Mouse (Mus musculus) gastrocnemius, adult 8-10 months (tissue): ENCODE measurements at regions not wholly inside any gene's neighbourhood (a gene's known extent, or its start where the extent isn't known, plus 50 kb on each side); places are given as distances from the start of the nearest gene placed in this dataset.

Experiments used
- DNase-seq, 2 experiments: peaks; one replicate each; pipeline ENCODE4 v3.0.0; 2022; ENCODE audit warnings: low spot score in 2 of 2

DNA sequence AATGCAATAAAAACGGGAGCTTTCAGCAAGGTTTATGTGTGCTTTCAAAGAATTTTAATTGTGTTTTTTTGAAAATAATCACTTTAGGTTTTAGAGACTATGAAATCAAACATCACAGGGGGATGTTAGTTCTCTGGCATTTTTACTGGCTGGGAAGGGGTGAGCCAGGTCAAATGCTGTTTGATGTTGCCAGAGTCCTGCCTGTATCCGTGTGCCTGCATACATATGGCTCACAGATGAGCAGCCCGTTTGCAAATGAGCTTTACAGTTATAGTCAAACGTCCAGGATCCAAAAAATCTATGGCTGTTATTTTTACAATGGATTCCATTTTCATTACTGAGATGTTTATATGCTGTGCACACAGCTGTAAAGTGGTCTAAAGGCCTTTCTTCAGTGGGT, 354.7 kb downstream of the Ice1 start:
- no peak for DNase-seq

DNA sequence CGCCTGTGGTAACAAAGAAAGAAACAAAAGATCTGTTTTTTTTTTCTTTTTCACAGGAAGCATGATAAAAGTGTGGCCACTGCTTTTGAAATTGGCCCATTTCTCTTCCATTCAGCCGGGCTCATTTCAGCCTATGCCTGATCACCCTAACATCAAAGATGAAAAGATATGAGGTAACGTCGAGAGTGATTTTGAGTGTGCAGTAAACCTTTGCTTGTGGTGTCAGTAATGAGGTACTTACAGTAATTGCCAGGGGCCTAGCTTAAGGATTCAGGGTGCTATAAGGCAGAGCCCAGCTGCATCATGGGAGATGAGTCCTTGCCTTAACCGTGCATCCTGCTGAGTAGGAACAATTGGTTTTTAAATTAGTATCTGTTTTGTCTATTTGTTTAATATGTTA, 354.2 kb downstream of the Ice1 start:
- DNase-seq: no peak

DNA sequence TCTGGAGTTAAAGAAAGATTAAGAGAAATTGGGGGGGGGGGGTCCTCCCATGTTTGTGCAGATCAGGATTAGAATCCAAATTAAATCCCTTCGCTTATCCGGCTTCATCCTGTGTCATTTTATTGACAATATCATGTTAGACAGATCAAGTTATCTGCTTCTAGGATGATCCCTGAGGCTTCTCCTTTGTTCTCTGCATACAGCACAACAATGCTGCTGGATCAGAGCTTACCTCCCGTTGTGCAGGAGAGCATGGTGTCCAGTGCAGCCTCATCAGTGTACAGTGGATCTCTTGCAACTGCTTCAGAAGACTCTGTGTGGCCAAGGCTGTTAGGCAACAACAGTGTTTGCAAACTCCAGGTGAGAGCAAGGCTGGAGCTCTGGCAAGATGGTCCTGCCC, 344.7 kb downstream of the Ice1 start:
- DNase-seq: no peak

DNA sequence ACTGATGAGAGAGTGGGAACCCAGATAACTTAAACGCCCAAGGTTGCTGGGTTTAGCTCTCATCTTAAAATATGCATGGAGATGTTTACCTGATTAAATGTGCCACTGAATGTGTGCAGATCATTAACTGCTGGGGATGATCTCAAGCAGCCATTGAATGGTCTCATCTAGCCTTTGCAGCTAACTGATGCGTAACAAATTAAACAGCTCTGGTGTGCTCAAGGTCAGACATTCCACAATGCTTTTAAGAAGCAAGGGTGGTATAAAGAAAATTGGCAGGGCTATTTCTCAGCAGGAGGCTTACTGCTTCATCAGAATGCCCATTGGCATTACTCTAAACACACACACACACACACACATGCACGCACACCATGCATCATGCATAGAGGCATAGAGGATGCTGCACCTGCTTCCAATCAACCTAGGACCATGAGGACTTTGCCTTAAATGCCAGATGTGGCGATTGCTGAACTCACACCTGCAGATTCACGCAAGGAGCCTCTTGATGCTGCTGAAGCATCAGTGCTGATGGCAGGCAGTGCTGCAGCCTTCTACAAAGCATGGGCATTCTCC, 333.4 kb downstream of the Ice1 start:
- DNase-seq: no peak

DNA sequence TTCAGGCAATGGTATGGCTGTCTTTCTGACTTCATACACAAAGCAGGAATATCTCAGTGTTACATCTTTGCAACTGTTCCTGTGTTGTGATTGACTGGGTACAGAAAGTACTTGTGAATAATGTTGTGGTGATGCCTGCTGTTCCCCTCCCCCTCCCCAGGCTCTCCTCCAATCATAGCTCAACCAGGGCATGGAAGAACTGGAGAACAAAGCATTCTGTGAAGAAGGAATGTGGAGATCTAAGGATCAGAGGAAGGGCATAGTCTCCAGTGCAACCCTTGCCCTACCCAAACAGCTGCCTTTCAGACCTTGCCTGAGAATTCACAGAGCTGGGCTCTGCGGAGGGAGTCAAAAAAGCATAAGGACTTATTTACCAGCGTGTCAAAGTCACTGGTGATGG, 326.9 kb downstream of the Ice1 start:
- no peak for DNase-seq

DNA sequence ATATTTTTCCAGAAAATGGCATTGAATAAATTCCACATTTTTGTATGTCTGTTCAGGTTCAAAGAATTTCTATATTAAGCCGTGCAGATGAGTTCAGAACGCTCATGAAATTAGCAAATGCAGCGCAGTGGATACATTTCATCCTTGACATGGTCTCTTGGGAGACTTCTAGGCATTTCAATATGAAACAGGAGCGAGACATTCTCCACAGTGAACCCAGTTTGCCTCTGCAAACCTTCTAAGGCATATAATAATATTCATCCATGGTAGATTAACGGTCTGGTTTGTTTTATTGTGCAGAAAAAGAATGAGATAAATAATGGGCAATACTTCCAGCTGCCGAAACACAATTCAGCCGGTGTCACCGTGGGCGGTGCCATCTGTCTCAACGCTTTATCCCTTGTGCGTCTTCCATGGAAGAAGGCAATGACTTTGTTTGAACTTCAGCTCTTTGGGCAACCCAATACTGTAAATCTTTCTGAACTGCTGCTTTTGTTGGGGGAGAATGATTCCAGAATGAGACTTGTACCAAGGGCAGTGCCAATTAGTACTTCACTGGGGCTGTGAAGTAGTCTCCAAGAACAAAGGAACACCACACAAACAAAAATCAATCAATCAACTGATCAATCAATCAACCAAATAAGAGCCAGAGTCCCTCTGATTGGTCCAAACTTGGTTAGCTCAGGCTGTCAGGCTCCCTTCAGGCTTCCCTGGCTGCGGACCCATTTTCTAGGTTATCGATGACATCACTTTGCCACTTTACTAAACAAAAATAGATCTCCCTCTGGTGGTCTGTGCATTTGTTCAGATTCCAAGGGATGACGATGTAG, 326.0 kb downstream of the Ice1 start:
- no peak for DNase-seq

DNA sequence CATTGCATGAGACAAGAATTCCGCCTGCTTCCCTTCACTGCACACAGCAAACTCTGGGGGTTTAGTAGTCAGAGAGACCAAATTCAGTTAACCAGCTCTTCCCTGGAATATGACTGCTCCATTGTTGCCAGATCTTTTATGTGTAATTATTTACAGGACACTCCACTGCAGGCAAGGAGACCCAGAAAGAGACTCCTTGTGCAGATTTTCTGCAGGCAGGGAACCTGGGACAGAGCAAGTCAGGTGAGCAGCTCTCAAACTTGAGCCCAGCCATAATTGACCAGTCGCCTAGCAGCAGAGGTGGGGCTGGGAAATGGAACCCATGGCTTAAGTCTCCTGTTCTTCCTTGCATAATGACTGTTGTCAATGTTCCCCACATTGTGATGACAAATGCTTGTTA, 324.2 kb downstream of the Ice1 start:
- DNase-seq: no peak

DNA sequence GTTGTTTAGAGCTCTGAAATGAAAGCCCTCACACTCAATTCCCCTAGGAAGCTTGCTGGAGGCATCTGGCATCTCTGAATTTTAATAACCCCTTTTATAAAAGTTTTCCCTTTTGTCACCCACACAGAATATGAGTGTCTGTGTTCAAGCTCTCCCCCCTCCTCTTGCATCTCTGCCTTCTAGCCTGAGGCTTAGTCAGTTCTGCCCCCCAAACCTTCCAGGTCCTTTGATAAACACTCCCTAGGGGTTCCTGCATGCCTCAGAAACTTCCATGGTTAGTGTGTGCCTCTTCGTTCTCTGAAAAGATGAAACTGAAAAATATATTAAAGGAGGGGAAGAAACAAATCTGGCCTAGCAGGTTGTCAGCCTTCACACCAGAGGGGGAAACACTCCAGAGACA, 313.9 kb downstream of the Ice1 start:
- no peak for DNase-seq

DNA sequence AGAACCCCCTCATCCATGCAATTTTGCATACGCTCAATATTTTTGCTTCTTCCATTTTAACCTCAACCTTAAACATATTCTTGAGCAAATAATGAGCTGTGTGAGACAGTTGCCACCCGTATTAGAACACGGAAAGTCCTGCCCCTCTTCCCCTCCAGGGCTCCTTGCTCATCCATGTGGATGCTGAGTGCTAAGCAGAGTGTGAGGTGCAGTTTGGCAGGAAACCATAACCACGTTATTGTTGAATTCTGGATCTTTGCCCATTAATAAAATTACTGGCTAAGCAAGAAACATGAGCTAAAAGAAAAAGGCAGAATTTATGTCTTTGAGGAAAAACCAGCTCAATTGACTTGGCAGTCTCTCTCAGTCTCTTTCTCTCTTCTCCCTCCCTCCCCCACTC, 301.4 kb downstream of the Ice1 start:
- DNase-seq: no peak

DNA sequence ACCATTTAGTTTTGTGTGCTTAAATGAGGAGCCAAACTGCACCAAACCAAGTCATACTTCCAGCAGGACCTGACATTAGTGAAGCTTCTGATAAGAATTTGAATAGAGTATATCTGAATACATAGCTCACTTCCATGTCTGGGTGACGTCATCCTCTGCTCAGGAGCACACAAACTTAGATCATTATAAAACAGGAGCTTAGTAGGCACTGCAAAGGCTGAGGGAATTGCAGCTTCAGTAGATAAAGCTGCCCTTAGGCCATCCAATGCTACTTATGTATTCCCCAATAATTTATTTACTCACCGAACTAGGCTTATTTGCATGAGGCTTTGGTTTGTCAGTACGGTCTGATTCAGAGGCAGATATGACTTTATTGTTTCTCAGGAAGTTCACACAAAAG, 297.0 kb downstream of the Ice1 start:
- no peak for DNase-seq

DNA sequence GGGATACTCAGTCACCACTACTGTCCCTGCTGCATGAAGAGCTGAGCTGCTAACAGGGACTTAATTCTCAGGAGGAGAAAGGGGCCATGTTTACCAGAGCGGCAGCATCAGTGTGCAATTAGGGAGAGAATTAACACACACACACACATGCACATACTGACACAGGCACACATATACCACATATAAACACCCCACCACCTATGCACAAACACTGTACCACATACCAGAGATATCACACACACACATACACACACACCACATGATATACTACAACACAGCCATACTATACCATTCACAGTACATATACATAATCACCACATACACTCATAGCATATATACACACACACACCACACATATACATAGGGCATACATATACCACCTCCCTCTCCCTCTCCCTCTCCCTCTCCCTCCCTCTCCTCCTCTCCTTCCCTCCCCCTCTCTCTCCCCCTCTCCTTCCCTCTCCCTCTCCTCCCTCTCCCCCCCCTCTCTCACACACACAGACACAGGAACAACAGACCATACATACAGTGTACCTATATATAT, 294.2 kb downstream of the Ice1 start:
- DNase-seq: no peak

DNA sequence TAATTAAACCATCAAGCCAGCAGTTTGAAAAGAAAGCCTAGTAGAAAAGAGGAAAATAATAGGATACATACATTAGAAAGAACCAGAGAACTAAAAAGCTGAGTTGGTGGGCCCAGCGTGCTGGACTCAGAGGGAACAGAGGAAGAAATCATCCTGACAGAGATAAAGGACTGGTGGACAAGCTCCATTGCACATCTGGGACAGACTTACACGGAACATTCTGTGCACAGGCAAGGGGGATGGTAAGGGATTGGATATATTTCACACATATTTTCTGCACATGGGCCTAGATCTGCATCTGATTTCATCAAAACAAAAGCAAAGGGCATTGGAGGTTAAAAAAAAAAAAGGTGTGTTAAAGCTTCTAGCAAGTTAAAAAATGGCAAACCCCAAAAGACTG, 293.5 kb downstream of the Ice1 start:
- DNase-seq: no peak

DNA sequence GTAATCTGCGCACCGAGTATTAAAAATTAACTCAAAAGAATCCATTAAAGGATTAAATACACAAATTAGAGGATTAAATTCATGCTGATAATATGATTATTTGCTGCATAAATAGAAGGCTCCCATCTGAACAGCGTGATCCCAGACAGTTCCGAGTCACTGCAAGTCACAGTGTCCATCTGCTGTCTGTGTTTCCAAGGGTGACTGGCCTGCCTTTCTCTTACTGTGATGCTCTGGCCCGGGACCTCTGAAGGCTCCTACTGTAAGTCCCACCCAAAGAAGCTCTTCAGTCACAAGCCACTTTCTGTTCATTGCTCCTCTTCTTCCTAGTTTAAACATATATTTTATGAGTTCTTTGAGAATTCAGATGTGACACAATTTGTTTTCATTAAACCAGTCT, 293.1 kb downstream of the Ice1 start:
- no peak for DNase-seq

DNA sequence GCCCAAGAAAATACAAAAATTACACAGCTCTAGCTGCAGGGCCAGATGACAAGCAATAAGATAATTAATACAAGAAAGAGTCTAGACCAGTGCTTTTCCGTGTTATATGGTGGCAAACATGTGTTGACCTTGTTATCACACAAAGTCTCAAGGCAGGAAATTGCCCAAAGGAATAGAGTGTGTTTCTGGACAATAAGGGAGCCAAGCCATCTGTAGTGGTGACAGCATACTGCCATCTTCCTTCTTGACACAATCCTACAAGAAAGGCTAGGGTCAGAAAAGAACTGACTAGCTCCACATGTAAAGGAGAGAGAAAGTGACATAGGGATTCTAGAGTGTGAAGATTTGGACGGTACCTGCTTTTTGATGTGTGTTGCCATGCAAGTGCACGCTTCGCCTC, 289.0 kb downstream of the Ice1 start:
- no peak for DNase-seq

DNA sequence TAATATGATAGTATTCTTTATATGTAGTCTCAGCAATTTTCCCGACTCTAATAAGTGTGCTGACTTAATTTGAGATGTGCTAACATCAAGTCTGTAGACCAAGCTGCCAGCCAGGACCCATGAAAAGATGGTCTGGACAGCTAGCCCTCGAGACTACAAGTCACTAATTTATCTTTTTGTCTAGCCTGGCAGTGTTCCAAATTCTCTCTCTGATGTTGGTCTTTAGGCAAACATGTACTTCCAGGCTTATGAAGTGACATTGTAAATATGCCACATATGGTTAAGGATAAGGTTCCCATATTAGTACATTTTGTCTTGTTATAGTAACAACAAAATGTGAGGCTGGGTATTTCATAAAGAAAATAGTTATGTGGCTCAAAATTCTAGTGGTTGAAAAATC, 288.5 kb downstream of the Ice1 start:
- DNase-seq: no peak

DNA sequence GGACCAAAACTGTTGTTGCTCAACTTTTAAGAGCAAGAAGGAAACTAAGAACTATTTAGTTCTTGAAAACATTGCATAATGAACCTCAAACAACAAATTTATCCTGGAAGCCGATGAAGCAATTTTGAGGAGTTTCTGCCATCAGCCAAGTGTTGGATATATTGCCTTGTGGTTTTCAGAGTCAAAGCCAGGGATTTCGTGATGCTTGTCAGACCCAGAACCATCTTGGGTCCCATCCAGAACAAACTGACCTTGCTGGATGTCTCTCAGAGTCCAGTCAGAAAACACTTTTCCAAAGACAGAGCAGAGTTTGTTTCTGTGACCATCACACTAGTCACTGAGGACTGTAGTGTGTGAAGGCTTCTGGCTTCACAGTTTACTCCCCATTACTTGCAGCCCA, 267.8 kb downstream of the Ice1 start:
- DNase-seq: no peak

DNA sequence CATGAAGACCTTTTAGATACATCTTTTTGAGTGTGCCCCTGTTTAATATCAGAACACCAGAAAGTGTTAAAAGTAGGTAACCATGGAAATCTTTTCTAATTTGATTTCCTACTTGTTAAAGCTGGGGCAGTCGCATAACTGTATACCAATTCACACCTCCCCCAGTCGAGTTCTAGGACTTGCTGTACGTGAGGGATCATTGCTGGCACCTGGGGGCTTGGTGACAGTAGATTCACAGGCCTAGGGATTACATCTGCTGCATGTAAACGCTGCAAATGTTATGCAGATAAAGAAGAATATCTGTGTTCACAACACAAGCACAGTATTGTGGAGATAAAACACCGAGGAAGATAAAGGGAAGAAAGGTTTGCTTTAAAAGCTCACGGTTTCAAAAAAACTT, 256.7 kb downstream of the Ice1 start:
- DNase-seq: no peak

DNA sequence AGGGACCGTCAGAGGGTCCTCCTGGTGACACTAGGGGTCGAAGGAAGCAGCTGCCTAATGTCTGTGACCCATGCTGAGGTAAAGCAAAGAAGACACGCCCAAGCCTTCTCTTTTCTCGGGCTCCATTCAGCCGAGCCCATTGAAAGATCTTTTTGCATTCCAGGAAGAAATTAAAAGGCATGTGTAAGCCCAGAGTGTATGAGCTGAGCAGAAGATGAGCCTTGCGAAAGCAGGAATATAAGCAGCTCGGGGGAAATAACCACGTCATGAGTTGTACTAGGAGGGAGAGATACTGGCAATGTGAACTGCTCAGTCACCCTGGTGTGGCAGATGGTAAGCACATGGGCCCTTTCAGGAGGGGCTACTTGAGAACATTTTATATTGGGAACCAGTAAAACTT, 252.1 kb downstream of the Ice1 start:
- no peak for DNase-seq

DNA sequence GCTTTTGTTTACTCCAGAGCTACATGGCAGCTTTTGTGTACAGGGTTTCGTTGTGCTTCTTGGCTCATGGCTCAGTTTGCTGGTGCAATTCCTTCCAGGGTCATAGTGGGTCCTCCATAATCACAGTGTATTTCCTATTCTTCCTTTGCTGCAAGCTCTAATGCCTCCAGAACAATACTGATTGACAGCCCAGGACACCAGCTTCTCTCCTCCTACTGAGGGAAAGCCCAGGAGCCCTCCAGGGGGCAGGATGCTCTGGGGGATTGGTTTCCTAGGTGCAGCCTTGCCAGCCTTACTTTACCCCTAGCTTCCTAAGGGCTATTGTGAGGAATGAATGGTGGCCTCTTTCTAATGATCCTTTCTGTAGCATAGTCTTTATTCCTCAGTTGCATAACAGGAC, 224.6 kb downstream of the Ice1 start:
- DNase-seq: no peak

DNA sequence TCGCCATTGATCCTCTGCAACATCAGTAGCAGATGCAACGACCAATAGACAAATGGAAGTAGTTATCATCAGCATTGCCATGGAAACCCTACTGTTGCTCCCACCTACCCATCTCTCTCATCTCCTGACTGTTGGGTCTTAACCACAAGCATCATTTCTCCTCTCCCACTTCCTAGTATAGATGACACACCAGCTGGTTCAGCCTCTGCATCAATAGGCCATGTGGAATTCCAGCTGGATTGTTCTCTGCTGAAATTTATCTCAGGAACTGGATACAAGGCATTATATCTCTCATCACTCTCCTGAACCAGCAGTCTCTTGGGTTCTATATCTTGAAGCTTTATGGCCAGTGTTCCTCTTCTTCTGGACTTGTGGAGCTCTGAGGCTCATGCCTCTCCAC, 219.3 kb downstream of the Ice1 start:
- DNase-seq: no peak

DNA sequence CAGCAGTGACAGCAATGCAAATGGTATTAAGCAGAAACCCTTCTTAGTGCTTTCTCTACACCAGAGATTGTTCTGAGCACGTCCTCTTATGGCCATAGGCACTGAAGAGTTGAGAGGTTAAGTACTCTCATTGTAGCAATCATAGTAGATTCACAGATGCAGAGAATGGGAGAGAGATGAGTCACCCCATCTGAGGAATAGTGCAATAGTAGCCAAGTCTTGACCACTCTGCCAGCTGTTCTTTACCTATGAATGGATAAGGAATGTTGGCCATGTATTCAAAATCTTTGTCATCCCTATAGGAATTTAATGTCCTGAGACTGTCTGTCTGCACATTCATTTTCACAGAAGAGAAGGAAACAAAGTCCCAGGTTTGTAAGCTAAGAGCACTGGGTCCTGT, 198.0 kb downstream of the Ice1 start:
- DNase-seq: no peak

DNA sequence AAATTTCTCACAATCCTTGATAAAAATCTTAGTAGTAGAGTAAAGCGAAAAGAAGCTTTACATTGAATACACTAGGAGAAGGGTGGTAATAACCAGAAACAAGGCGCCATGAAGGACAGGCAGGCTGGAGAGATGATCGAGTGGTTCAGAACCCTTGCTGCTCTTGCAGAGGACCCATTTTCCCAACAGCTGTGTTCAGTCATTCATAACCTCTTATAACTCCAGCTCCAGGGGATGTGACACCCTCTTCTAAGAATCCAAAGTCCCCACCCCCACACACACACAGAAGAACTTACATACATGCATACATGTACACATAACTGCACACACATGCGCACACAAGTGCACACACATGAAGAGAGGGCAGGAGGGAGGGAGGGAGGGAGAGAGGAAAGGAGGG, 190.5 kb downstream of the Ice1 start:
- DNase-seq: no peak
